Mouse (Mus musculus) skeletal muscle tissue, adult 2 months (tissue): ENCODE measurements around the gene Ppp1r27.
"Not testable (repeated sequence)": the region's sequence is repeated elsewhere in the genome, so short reads cannot be mapped to it uniquely, and the experiment has no call there.

Source experiments
- DNase-seq: peaks from one replicate; pipeline ENCODE4 v3.0.0-alpha.2; 2012; ENCODE audit warnings: low read depth, low spot score

The Ppp1r27 gene

DNA sequence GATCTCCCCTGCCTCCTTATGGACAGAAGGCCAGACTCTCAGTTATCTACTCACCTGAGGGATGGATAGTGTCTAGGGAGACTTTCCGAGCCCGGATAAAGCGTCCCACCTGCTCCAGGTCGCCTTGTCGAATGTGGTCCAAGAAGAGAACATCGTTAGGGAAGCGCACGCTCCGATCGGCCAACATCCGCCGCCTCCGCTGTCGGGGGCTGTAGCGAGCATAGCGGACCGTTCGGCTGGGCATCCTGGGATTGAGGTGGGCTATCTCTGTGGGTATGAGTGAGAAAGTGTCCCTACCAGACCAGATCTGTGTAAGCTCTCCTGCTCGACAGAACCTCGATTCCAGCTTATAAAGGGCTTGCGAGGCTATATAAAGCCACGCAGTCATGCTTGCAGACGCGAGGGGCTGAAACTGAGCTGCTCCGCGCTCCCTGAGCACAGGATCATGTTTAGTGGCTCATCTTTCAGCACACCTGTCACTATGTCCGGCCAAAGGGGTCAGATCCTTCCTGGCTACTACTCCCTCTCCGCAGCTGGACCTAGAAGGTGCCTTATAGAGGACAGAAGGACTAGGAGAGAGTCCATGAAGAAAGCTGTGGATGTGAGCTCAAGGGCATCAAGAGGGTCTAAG, at the start of gene Ppp1r27:
TSS of gene Ppp1r27 (minus strand) at position 323 of the 631 bp plus-strand sequence.
- DNase-seq: peak; percentile 94

DNA sequence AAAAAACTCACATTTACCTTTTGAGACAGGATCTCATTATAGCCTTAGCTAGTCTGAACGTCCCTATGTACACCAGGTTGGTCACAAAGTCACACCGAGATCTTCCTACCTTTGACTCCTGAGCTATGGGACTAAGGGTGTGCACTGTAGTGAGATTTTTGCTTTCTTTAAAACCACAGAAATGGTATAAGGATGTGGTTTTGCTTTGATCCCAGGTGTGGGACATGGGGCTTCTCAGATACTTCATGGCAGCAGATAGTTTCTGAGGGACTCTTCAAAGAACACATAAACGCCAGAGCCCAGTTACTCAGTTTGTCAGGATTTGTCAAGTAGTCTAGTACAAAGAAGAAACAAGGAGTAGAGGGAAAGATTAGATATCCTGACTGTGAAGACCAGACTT, 49.8 kb upstream of the Ppp1r27 start:
- no peak for DNase-seq

DNA sequence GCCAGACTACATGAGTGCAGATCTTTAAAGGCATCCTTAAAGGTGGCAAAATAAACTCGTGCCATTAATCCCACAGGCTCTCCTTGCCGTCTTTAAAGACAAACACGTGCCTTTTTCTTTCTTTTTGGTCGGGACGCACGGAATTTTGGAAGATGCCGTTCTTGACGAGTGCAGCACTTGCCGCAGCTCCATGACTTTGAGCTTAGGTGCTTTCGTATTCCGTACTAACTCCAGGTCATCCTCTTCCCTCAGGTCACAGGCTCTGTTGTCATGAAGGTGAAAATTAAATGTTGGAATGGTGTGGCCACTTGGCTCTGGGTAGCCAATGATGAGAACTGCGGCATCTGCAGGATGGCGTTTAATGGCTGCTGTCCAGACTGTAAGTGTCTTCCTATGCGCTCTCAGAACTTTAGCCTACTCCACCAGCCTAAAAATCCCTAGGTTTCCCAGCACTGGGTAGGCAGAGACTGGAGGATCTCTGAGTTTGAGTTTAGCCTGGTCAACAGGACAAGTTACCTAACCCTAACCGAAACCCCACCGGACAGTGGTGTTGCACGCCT, 48.1 kb upstream of the Ppp1r27 start:
- DNase-seq: no peak

DNA sequence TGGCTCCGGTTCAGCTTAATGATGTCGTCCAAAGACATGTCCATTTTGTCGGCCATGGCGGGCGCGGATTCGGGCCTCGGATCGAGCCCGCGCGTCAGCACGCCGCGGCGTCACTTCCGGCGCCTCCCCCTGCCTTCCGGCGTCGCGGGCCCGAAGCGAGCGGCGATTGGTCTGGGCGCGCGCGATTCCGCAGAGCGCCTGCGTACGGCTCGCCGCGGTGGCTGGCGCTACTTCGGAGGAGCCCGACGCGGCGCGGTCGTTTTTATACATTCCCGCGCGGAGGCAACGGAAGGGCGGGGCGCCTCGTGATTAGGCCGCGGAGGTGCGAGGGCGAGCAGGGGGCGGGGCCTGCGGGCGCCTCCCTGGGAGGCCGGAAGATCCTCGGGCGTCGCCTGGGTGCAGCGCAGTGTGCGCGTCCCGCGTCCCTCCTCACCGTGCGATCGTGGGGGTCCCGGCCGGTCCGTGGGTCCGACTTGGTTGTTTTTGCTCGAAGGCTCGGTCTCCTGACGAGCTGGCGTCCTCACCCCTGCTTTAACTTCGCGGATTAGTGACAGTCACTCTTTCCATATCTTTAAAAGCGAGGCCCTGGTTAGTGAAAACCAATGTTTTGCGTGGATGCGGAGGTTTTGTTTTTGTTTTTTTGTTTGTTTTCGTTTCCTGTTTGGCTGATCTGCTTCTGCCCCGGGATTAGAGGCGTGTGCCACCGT, 47.5 kb upstream of the Ppp1r27 start, which contains the start of the genes Alyref and Anapc11:
TSS of gene Alyref (minus strand) at position 83 of the 707 bp plus-strand sequence.
TSS of gene Anapc11 (plus strand) at position 139 of the 707 bp plus-strand sequence.
- peak; percentile 91 for DNase-seq

DNA sequence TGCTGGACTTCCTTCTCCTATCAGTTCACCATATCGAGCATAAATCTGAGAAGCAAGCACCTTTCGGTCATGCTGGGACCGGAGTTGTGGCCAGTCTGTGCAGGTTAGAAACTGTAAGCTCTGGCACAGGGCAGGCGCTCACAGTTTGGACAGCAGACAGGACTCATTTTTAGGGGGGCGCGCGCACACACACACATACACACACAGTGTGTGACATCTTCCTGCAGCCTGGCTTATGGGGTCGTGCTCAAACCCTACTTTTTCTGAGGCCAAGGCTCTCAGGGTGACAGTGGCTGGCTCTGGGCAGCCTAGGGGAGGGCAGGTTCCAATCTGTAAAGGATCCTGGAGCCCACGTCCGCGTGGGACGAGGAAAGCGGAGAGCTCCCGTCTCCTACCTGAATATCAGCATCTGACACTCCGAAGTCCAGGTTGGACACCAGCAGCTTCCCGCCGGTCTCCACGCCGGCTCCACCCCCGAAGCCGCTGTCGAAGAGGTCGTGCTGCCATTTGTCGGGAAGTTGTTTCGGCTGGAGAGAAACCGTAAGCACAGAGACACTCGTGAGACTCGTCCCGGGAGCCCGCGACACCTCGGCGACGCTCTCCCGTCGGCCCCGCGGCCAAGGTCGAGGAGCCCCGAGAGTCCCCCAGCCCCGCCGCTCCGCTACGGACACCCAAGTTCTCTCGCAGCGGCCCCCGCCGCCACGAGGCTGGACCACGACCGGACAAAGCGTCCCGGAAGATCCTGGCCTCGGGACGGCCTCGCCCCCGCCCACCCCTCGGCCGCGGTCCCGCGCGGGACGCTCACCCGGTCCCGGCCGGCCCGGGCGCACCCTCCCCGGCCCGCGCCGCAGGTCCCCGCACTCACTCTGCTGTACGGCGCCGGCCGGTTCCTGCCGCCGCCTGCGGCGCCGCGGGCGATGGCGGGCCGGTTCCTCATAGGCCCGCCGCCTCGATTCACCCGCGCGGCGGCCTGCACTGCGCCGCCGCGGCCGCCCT, 46.6 kb upstream of the Ppp1r27 start:
- no peak for DNase-seq

GRCm38 (mm10) chr11:120588531-120588930, 37.6 kb upstream of the Ppp1r27 start:
- DNase-seq: no peak

DNA sequence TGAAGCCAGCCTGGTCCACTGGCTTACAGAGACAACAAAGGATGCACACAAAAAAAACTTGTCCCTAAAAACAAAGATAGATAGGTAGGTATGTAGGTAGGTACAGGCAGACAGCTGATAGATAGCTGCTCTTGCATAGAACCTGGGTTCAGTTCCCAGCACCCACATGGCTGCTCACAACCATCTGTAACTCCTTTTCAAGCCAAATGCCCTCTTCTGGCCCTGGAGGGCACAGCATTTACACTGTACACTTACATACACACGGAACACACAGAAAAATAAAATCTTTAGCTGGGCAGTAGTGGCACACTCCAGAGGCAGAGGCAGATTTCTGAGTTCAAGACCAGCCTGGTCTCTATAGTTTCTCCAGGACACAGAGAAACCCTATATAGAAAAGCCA, 33.0 kb upstream of the Ppp1r27 start:
- no peak for DNase-seq

DNA sequence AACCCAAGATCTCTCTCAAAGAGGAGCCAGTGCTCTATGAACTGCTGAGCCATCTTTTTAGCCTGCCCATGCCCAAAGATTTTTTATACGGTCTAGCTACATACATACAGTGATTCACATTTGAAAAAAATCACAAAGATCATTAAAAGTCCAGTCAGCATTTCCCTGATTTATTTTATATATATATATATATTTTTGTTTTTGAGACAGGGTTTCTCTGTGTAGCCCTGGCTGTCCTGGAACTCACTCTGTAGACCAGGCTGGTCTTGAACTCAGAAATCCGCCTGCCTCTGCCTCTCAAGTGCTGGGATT, 32.0 kb upstream of the Ppp1r27 start:
- DNase-seq: not testable (repeated sequence)

DNA sequence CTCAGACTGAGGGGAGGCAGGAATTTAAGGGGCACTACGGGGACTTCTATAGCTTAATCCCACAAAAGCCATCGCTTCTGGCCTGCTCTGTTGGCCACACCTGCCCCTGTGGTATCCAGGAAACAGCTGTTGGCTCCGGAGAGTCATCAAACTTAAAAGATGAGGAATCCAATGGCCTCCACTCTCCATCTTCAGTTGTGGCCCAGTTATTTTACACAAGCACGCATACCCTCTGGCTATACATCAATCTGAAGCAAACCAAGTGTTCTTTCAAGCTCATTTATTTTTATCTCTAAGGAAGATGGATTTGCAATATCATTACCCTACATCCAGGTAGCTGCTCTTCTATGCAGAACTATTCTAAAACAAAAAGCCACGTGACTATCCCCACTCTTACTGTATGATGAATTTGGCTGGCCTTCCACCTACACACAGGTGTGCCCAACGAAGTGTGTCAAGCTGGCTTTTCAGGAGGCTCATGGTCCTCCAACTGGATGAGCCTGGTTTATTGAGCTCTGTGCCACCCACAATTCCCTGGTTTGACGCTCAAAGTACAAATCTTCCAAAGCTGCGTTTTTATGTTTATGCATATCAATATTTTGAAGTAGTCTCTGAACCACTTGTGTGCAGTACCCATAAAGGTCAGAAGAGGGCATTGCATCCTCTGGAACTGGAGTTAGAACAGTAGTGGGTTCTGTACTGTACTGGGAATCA, 31.5 kb upstream of the Ppp1r27 start:
- DNase-seq: no peak

DNA sequence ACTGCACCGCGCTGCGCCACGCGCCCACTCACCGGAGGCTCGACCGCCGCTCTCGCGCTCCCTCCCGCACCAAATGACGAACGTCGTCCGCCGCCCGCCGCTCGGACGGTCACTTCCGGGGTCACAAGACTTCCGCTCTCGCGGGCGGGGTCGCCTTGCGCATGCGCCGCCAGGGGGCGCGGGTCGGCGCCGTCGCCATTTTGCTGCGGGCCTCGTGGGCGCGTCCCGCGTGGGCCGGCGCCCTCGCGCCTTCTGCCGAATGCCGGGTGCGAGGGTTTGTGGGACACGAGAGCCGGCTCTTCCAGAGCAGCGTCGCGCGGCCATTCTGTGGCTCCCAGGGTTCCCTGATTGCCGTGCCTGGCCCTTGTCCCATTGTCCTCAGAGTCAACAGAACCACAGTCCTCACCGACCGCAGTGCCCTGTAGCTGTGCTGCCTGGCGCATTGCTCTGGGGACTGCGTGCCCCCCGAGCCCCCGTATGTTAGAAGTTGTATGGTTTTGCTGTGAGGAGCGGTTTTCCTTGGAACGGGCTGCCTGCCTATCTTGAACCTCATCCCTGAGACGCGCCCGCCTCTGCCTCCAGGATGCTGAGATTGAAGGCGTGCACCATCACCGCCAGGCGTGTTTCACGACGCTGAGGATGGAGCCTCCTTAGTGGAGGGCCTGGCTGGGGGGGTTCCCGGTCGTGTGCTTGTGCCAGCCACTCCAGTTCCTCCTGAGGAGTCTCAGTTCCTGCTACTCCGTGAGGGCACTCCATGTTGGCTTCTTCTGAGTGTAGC, 30.7 kb upstream of the Ppp1r27 start, which contains the start of gene Arhgdia:
TSS of gene Arhgdia (minus strand) at position 135 of the 778 bp plus-strand sequence.
- peak; percentile 86 for DNase-seq

- DNase-seq: no peak
Measured at GRCm38 (mm10) chr11:120580871-120581331, 30.0 kb upstream of the Ppp1r27 start.

- no peak for DNase-seq
Measured at GRCm38 (mm10) chr11:120580190-120580589, 29.3 kb upstream of the Ppp1r27 start.

GRCm38 (mm10) chr11:120579316-120580107, 28.6 kb upstream of the Ppp1r27 start:
- DNase-seq: peak; percentile 61

GRCm38 (mm10) chr11:120578694-120579243, 27.8 kb upstream of the Ppp1r27 start:
- DNase-seq: no peak

DNA sequence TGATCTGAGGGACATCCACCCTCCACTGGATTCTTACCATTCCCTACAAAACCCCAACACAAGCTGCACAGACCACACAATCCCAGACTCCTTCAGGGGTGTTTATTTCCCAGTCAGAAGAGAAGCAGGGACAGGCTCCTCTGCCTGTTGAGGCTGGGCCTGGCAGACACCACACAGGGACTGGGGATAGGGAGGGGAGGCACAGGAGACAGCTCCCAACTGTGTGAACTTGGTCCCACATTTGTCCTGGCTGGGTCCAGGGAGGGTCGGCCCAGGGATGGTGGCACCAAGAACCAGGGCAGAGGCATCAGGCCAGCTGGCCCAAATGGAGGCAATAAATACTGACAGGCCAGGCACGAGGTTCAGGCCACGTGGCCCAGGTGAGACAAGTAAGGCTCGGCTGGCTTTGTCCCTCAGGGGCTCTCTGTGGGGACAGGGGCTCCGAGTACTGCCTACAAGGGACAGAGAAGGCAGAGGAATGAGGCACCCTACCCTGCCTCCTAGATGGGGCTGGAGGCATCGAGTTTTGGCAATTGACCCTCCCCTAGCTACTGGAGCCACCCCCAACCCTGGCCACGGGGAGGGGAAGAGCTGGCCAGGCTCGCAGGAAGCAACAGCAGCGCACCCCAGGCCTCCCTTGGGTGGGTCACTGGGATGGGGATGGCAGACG, 27.2 kb upstream of the Ppp1r27 start:
- no peak for DNase-seq

DNA sequence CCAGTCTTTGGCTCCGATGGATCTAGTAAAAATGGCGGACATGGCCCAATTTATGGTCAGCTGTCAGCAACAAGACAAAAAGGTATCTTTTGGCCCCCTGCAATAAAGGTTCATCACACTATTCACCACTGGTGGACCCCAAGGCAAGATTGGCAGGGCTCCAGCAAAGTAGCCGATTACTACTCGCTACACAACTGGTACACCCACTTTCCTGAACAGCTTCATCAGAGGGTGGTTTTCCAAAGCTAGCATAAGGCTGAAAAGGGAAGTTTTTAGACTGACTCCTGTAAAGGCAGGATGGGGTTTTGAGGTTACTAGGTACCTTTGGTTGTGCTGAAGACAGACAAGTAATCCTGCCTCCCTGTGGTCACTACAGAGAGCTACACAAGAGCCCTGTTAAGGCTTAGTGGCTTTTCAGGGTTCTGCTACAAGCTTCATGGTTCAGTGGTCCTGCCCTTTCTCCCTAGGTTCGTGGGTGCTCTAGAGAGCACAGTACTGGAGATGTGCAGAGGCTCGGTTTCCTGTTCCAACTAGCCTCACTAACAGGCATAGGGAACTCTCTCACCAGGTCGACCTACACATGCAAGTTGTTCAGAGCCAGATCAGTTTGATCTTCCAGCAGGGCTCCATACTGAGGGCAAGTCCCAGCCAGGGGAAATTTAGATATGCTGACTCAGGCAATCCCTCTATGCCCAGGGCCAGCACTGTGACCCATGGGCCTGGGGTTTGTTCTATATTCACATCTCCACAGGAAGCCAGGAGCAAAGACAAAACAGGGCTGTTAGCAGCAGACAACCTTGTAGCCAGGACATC, 26.5 kb upstream of the Ppp1r27 start:
- no peak for DNase-seq

DNA sequence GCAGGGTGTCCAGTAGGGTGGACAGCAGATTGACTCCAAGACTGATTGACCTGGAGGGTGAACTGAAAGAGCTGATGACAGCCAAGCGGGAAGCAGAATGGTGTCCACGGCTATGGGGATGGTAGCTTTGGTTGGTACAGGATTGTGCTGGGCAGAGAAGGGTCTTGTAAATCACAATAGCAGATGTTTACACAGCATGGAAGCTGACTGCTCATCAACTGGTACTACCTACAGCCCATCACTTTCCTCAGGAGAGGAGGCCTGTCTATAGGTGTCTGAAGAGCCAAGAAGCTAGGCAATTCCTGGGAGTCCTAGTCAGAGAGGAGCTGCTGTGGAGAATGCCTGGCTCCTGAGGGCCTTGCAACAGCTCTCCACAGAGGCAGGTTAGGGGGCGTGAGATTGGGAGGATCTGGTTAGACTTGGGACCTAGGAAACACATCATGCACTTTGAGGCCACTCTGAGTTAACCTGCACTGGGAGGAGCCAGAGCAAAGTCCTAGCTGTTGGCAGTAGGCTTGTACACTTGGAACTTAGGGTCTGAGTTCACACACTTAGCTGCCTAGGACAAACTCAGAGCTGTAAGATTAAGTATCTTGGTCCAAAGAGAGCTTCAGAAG, 25.5 kb upstream of the Ppp1r27 start:
- DNase-seq: no peak
